Mouse (Mus musculus) lung, postnatal 14 days (tissue): ENCODE data around the gene Lhb.

ENCODE experiments used
- DNase-seq: peaks from one replicate; pipeline ENCODE4 v3.0.0; 2021

Lhb gene

GRCm38 (mm10) chr7:45413864-45414739 lies 6.5 kb upstream of the Lhb start:
- DNase-seq = peak; percentile 46

GRCm38 (mm10) chr7:45414740-45415224 lies 5.8 kb upstream of the Lhb start:
- DNase-seq = no peak

GRCm38 (mm10) chr7:45415636-45416035 lies 5.0 kb upstream of the Lhb start:
- DNase-seq = no peak

GRCm38 (mm10) chr7:45417962-45418492 lies 2.6 kb upstream of the Lhb start:
- DNase-seq = no peak

- DNase-seq = no peak
These were observed 583 bp upstream of the Lhb start for GRCm38 (mm10) chr7:45419859-45420614.

GRCm38 (mm10) chr7:45421194-45421593 lies 574 bp downstream of the Lhb start:
- no peak for DNase-seq

GRCm38 (mm10) chr7:45426556-45426955 lies 5.9 kb downstream of the Lhb start:
- no peak for DNase-seq

GRCm38 (mm10) chr7:45433835-45434202 lies 13.2 kb downstream of the Lhb start:
- DNase-seq = no peak

GRCm38 (mm10) chr7:45434203-45435015 lies 13.8 kb downstream of the Lhb start, which contains the start of gene Gys1:
Gys1 (plus strand) TSS chr7:45434844.
- DNase-seq = peak; percentile 100

- no peak for DNase-seq
These were observed 14.4 kb downstream of the Lhb start for GRCm38 (mm10) chr7:45435038-45435437.

- DNase-seq = no peak
These were observed 15.8 kb downstream of the Lhb start for GRCm38 (mm10) chr7:45436444-45436843.

GRCm38 (mm10) chr7:45437046-45437445 lies 16.4 kb downstream of the Lhb start:
- DNase-seq = no peak

- peak; percentile 36 for DNase-seq
These were observed 17.1 kb downstream of the Lhb start, which contains the start of gene Ruvbl2 for GRCm38 (mm10) chr7:45437521-45438276. Ruvbl2 (minus strand) TSS chr7:45438096.

- DNase-seq = no peak
These were observed 23.2 kb downstream of the Lhb start for GRCm38 (mm10) chr7:45443526-45444420.

GRCm38 (mm10) chr7:45446589-45446988 lies 26.0 kb downstream of the Lhb start:
- DNase-seq = no peak

GRCm38 (mm10) chr7:45447325-45447990 lies 26.8 kb downstream of the Lhb start:
- peak; percentile 37 for DNase-seq

GRCm38 (mm10) chr7:45449974-45450373 lies 29.4 kb downstream of the Lhb start:
- no peak for DNase-seq

GRCm38 (mm10) chr7:45451344-45451982 lies 30.8 kb downstream of the Lhb start:
- peak; percentile 88 for DNase-seq

- DNase-seq = no peak
These were observed 34.4 kb downstream of the Lhb start for GRCm38 (mm10) chr7:45454971-45455370.
